Mouse (Mus musculus) frontal cortex, postnatal 14 days (tissue): ENCODE results near the gene Gm10959.
A peak's percentile ranks its signal among the peaks of the same experiment; 100 is the strongest.
"Not testable (repeated sequence)": the region's sequence is repeated elsewhere in the genome, so short reads cannot be mapped to it uniquely, and the experiment has no call there.

Source experiments
- DNase-seq, 2 experiments: peaks; one replicate each; pipeline ENCODE4 v3.0.0; 2022; ENCODE audit warnings: low spot score in 2 of 2

The Gm10959 gene

DNA sequence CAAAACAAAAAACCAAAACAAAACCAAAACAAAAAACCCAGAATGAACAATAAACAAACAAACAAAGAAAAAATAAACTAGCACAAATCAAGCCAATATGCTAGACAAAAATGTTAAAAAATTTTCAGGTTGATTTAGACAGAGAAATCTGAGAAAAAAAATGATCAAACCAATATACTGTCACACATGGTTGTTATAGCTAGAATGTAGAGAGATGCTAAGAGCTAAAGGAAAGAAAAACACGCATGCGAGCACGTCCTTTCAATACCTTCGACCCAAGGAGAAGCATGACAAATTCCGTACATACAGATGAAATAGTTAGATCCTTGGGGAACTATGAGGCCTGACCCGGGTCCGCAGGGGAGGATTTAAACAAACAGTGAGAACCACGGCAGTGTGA lies at the start of gene Gm10959:
TSS of gene Gm10959 (minus strand) at position 101 of the 400 bp plus-strand sequence.
- no peak for DNase-seq

- no peak for DNase-seq
These were observed 49.2 kb upstream of the Gm10959 start for GRCm38 (mm10) chr3:122968391-122968790.

- no peak for DNase-seq
These were observed 45.1 kb upstream of the Gm10959 start for GRCm38 (mm10) chr3:122964301-122964700.

- no peak for DNase-seq
These were observed 31.0 kb upstream of the Gm10959 start for GRCm38 (mm10) chr3:122950129-122950528.

DNA sequence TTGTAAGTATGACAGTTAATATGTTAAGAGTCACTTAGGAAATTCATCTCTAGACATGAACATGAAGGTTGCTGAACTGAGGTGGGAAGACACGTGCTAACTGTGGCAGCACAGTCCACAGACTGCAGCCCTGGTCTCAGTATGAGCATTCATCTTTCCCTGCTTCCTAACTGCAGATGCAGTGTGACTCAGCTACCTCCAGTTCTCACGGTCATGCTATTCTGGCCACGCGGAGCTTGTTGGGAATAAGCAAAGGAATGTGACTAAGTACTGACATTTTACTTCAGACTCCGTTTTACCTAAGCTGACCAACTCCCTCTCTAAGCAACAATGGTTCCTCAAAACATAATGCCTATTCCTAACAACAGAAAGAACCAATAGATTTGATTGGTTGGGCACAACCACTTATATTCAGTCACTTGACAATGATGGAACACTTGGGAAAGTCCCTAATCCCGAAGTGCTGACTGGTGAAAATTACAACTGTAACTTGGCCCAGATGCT lies 24.3 kb upstream of the Gm10959 start:
- no peak for DNase-seq

- no peak for DNase-seq
These were observed 20.1 kb upstream of the Gm10959 start for GRCm38 (mm10) chr3:122939215-122939614.

- not testable (repeated sequence) for DNase-seq
These were observed 18.0 kb upstream of the Gm10959 start for GRCm38 (mm10) chr3:122937176-122937575.

- no peak for DNase-seq
These were observed 13.3 kb upstream of the Gm10959 start for GRCm38 (mm10) chr3:122932466-122932865.

DNA sequence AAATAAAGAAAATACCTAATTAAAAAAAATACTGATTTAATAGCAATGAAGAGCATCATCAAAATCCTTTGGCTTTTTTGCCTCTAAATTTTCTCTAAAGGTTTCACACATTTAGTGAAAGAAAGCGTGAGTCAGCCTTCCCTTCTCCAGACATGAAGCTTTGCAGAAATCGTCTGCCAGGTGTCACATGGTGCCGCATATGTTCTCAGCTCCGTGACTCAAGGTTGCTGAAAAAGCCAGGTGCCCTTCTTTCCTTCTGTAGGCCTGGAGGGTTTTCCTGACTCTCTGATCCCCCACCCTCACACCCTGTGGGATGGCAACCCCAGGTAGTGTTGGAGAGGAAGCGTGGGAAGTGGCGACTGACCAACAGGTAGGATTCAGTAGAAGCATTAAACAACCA lies 10.6 kb upstream of the Gm10959 start:
- no peak for DNase-seq

DNA sequence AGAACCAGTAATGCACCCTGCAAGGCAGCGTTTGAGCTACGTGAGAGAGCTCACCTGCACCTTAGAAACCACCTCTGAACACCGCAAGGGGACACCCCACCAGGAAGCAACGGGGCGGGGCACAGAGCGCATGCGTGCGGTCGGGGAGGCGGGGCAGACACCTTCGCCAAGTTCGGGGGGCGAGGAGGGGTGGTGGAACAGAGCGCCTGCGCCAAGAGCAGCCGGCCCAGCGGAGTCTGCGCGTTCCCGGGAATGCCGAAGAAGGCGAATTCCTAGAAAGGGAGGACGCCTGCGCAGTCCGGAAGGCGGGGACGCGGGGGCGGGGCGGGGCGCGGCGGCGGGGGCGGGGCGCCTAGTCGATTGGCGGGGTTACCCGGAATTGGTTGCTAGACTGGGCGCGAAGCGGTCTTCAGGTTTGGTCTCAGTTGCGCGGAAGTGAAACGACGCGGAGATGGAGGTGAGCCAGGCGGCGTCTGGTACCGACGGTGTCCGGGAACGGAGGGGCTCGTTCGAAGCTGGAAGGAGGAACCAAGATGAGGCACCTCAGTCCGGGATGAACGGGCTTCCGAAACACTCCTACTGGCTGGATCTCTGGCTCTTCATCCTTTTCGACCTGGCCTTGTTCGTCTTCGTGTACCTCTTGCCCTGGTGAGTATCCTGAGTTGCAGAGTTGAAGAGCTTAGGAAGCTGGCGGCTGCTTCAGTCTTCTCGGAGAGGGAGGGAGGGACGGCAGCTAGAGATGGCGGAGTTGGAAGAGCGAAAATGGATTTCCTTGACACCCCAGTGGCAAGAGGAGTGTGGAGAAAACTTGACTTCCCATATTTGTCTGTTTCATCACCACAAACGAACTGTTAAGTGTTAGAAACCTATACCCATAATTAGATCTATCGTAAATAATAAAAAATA lies 5.1 kb upstream of the Gm10959 start, which contains the start of gene 1810037I17Rik:
TSS of gene 1810037I17Rik (plus strand) at position 195 of the 906 bp plus-strand sequence.
- peak; percentile 92 to 94 for DNase-seq

- DNase-seq = no peak
These were observed 4.0 kb upstream of the Gm10959 start for GRCm38 (mm10) chr3:122923147-122923546.

GRCm38 (mm10) chr3:122921676-122922527 lies 2.7 kb upstream of the Gm10959 start:
- no peak for DNase-seq

- no peak for DNase-seq
These were observed 1.6 kb upstream of the Gm10959 start for GRCm38 (mm10) chr3:122920572-122921435.

DNA sequence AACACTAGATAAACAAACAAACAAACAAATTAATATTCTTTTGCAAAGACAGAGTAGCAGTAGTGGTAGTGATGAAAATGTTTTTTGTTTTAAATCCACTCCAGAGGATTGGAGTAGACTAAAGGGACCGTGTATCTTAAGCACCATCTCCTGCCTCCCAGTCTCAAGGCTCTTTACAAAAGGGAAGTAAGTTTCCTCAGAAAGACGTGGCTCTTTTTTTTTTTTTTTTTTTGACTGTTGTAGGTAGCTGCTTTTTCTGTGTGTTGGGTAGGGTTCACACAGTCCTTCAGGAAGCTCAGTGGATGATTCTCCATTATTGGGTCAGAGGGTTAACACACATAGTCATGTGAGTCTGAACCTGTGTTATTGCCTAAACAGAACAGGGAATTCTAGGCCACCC lies 488 bp downstream of the Gm10959 start:
- no peak for DNase-seq

DNA sequence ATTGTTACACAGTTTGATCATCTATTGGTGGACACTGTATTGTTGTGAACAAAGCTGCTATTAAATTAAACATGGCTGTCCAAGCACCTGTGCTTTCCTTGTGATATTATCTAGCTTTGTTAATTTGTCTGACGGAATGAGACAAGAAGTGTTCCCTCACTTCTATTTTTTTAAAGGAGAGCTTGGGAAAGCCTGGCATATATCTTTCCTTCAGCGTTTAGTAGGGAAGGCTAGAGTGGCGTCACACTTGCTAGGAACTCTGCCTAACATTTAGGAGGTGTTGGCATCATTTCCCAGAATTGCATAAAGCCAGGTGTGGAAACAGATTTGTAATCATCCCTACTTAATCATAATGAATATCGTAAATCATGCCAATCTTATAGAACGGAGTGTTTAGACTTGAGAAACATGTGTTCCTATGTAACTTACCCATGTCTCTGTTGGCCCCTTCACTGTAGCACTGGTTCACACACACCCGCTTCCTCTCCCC lies 2.9 kb downstream of the Gm10959 start:
- DNase-seq = no peak

GRCm38 (mm10) chr3:122915493-122915892 lies 3.7 kb downstream of the Gm10959 start:
- no peak for DNase-seq

DNA sequence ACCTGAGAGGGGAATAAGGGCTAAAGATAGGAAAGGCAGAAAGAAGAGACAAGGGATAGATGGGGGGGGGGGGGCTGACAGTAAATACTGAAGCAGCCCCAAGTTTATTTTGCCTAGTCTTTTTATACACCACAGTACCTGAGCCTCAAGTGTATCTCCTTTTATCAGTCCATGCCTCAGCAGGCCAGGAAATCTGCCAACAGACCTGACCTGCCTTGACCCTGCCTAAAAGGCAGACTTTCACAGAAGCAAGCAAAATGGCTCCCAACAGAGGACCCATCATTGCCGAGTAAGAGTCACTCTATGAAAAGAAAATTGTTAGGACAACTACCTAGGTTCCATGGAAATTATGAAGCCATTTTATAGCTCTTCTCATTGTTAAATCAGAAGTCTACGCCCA lies 11.3 kb downstream of the Gm10959 start:
- DNase-seq = no peak

- DNase-seq = peak in 1 of 2 experiments; percentile 35
These were observed 15.3 kb downstream of the Gm10959 start for GRCm38 (mm10) chr3:122903746-122904433.

- DNase-seq = no peak
These were observed 20.9 kb downstream of the Gm10959 start for GRCm38 (mm10) chr3:122898254-122898653.

- no peak for DNase-seq
These were observed 23.9 kb downstream of the Gm10959 start for GRCm38 (mm10) chr3:122895189-122895731.
